Mouse (Mus musculus): ENCODE results near the gene Ecsit. TPM values are rescaled to one million over a fixed set of nuclear protein-coding genes. Genes with fewer than 3 reads are reported as not detected.

Ecsit gene
- polyA plus RNA-seq, 1 experiment from 2014 or later = 64.2 TPM

DNA sequence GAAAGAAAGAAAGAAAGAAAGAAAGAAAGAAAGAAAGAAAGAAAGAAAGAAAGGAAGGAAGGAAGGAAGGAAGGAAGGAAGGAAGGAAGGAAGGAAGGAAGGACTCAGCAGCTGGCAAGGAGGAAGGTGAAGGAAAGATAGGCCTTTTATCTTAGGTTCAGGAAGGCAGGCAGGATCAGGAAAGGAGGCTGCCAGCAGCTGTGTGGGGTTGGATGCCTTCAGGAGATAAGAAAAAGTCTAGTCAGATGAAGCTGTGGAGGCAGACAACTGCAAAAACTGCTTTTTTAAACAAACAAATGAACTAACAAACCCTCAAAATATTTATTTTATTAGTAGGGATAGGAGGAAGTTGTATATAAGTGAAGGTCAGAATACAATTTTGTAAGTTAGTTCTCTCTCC lies 36.3 kb upstream of the Ecsit start:
- Histone ChIP-seq H3K27me3 (ENCODE audit: control insufficient read depth, insufficient read depth, low read length) (no peaks in the 10 kb centered on the region), H3K9me3 (ENCODE audit: control insufficient read depth, low read length) (no peaks in the 10 kb centered on the region), H3K4me3 (ENCODE audit: low read depth, low read length) (no peak overlapping the region), H3K27ac (ENCODE audit: low read depth, low read length) (no peak overlapping the region), H3K9ac (replicated peaks; ENCODE audit: low read depth, low read length) (no peak overlapping the region), H3K4me1 (ENCODE audit: control insufficient read depth, insufficient read depth, low read length) (peaks cover under 1% of the 10 kb centered on the region; the same call in 1 of the 2 replicates), H3K4me2 (ENCODE audit: low read depth, low read length) (no peak overlapping the region), H3K36me3 (ENCODE audit: control insufficient read depth, insufficient read depth, low read length) (no peaks in the 10 kb centered on the region)
- no peak for ATAC-seq (ENCODE audit: low read depth)

DNA sequence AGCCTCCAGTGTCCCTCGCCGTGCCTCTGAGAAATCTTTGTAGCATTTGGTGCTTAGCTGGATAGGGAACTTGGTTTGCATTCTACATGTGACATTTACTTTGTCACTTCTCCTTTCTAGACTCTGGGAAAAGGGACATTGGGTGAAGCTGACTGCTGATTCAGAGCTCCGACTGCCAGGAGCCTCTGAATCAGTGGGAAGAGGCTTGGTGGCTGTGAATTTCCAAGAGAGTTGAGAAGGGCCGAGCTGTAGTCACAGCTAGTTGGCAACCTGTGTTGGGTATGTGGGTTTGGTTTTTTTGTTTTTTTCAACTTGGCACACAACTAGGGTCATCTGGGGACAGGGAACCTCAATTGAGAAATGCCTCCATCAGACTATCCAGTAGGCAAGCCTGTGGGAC lies 34.3 kb upstream of the Ecsit start:
- Histone ChIP-seq H3K9me3 (ENCODE audit: control insufficient read depth, low read length) (no peaks in the 10 kb centered on the region), H3K4me3 (ENCODE audit: low read depth, low read length) (no peak overlapping the region), H3K27ac (ENCODE audit: low read depth, low read length) (no peak overlapping the region), H3K27me3 (ENCODE audit: control insufficient read depth, insufficient read depth, low read length) (no peaks in the 10 kb centered on the region), H3K36me3 (ENCODE audit: control insufficient read depth, insufficient read depth, low read length) (no peaks in the 10 kb centered on the region), H3K4me2 (ENCODE audit: low read depth, low read length) (no peak overlapping the region), H3K9ac (replicated peaks; ENCODE audit: low read depth, low read length) (no peak overlapping the region), H3K4me1 (ENCODE audit: control insufficient read depth, insufficient read depth, low read length) (peaks cover 11% of the 10 kb centered on the region)
- no peak for ATAC-seq (ENCODE audit: low read depth)
- 93% methylated on average over 4 of the region's 4 CpGs for WGBS

DNA sequence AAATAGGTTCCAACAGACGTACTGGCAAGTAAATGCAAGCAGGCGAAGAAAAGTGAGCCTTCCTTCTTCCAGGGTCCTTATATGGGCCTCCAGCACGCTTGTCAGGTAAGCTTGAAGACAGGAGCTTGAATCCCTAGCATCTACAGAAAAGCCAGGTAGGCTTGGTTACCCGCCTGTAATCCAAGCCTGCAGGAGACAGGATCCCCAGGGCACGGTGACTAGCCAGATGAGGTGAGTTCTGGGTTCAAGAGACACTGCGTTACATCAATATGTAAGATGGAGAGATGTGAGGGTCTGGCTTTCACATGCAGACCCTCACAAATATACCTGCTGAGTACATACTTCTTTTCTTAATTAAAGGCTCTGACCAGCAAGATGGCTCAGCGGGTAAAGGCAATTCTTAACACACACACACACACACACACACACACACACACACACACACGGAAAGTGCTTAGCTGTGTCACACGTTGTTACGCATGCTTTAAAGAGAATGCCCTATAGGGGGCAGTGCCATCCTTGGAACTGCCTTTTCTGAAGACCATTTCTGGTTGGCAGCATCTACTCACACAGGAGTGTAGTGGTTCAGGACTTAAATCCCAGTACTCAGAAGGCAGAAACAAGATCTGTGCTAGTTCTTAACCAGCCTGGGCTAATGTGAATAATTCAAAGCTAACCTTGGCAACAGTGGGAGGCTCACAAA lies 32.7 kb upstream of the Ecsit start:
- peaks cover 7% of the 10 kb centered on the region; the same call in 1 of the 2 replicates for H3K36me3 ChIP-seq (ENCODE audit: control insufficient read depth, insufficient read depth, low read length)
- ATAC-seq (ENCODE audit: low read depth) = no peak
- no peaks in the 10 kb centered on the region for H3K9me3 ChIP-seq (ENCODE audit: control insufficient read depth, low read length)
- H3K27me3 ChIP-seq (ENCODE audit: control insufficient read depth, insufficient read depth, low read length) = no peaks in the 10 kb centered on the region
- no peak overlapping the region; the same call in 1 of the 2 replicates for H3K9ac ChIP-seq (replicated peaks; ENCODE audit: low read depth, low read length)
- WGBS = 47% methylated on average over 10 of the region's 10 CpGs
- no peak overlapping the region for H3K27ac ChIP-seq (ENCODE audit: low read depth, low read length)
- peak overlapping the region; percentile 91 for H3K4me3 ChIP-seq (ENCODE audit: low read depth, low read length)
- H3K4me2 ChIP-seq (ENCODE audit: low read depth, low read length) = peak overlapping the region; percentile 91
- H3K4me1 ChIP-seq (ENCODE audit: control insufficient read depth, insufficient read depth, low read length) = peaks cover 11% of the 10 kb centered on the region

DNA sequence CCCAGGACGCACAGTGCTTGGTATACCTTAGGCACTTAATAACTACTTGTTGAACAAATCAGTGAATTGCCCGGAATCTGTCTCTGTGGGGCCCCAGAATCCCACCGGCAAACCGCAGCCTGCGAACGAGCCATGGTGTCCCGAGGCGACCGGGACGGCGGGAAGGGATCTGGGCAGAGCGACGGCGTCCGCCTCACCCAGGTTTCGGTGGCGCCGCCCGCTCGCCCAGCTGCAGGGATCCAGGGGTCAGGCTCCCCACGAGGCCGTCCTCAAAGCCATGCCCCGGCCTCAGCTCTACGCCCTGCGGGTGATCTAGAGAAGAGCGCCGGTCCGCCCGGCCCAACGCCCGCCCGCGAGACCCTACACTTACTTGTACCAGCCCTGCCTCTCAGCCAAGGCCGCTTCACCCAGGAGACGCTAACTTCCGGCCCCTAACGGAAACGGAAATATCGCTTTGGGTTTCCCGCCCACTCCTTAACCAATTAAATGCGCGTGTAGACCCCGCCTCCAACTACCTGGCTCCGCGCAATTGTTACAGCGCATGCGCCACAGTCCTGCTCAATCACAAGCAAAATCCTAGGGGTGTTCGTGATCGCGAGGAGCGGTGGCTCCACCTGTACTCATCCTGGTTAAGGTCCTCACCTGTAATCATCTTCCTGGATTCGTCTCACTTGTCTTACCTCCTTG lies 31.6 kb upstream of the Ecsit start, which contains the start of gene Elof1:
Gene Elof1 (minus strand): TSS at position 433 of the 687 bp plus-strand sequence.
- H3K4me2 ChIP-seq (ENCODE audit: low read depth, low read length) = peak within 1 kb of the TSS; percentile 91
- no peaks in the 10 kb centered on the region for H3K27me3 ChIP-seq (ENCODE audit: control insufficient read depth, insufficient read depth, low read length)
- peak within 1 kb of the TSS; percentile 81 for H3K9ac ChIP-seq (replicated peaks; ENCODE audit: low read depth, low read length)
- H3K4me1 ChIP-seq (ENCODE audit: control insufficient read depth, insufficient read depth, low read length) = peaks cover 11% of the 10 kb centered on the region
- H3K27ac ChIP-seq (ENCODE audit: low read depth, low read length) = peak within 1 kb of the TSS; percentile 71
- H3K4me3 ChIP-seq (ENCODE audit: low read depth, low read length) = peak within 1 kb of the TSS; percentile 91
- H3K9me3 ChIP-seq (ENCODE audit: control insufficient read depth, low read length) = no peaks in the 10 kb centered on the region
- under 1% methylated on average over 51 of the region's 52 CpGs for WGBS
- H3K36me3 ChIP-seq (ENCODE audit: control insufficient read depth, insufficient read depth, low read length) = peaks cover 16% of the 10 kb centered on the region; the same call in 1 of the 2 replicates
- peak; percentile 96 for ATAC-seq (ENCODE audit: low read depth)

DNA sequence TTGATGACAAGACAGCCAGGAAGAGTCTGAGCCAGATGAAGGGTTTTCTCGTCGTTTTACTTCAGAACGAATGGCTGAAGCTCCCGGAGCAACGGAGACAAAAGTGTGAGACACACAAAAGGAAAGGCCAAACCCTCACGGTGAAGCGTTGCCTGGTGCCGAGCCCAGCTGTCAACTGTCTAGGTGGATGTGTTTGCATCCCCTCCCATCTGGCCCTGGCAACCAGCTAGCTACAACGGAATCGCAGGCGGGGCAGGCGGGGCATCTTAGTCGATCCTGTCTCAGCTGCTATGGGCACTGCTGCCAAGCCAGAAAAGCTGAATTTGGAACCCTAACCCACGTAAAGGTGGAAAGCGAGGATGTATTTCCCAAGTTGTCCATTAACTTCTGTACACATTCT lies 30.8 kb upstream of the Ecsit start:
- Histone ChIP-seq H3K9me3 (ENCODE audit: control insufficient read depth, low read length) (no peaks in the 10 kb centered on the region), H3K27ac (ENCODE audit: low read depth, low read length) (no peak overlapping the region), H3K4me3 (ENCODE audit: low read depth, low read length) (peak overlapping the region; percentile 91), H3K36me3 (ENCODE audit: control insufficient read depth, insufficient read depth, low read length) (peaks cover 20% of the 10 kb centered on the region; the same call in 1 of the 2 replicates), H3K4me1 (ENCODE audit: control insufficient read depth, insufficient read depth, low read length) (peaks cover 11% of the 10 kb centered on the region), H3K9ac (replicated peaks; ENCODE audit: low read depth, low read length) (peak overlapping the region; percentile 81), H3K4me2 (ENCODE audit: low read depth, low read length) (peak overlapping the region; percentile 91), H3K27me3 (ENCODE audit: control insufficient read depth, insufficient read depth, low read length) (no peaks in the 10 kb centered on the region)
- no peak for ATAC-seq (ENCODE audit: low read depth)
- WGBS = 16% methylated on average over 15 of the region's 15 CpGs

DNA sequence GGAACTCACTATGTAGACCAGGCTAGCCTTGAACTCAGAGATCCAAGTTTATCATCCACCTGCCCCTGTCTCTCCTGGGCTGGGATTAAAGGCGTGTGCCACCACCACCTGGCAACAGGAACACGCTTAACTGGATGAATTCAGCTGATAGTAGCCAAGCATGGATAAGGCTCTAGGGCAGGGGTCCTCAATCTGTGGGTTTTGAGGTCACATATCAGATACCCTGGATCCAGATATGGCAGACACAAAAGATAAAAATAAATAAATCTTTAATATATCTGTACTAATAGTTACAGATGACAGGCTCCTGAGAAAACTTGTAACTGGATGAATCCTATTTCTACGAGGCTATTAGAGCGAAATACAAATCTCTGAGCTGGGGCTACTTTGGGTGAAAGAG lies 30.4 kb upstream of the Ecsit start:
- Histone ChIP-seq H3K27ac (ENCODE audit: low read depth, low read length) (no peak overlapping the region), H3K36me3 (ENCODE audit: control insufficient read depth, insufficient read depth, low read length) (peaks cover 20% of the 10 kb centered on the region; the same call in 1 of the 2 replicates)
- WGBS = 83% methylated on average over 4 of the region's 4 CpGs

DNA sequence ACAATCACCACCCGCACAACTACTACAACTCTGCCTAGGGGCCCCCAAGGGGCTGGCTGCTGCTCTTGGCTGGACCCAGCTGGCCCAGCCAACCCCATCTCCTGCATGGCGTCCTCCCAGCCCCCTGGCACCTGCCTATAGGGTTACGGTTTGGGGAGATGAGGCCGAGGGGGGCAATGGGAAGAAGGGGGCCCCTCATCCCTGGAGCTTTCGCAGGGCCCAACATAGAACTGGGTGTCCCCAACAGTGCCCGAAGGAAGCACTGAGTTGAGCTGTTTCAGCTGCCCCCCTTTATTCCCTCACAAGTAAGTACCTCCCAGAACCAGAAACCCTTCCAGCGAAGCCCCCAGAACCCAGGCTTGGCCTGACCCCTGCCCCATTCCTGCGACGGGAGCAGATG lies 23.0 kb upstream of the Ecsit start:
- no peak overlapping the region for H3K4me2 ChIP-seq (ENCODE audit: low read depth, low read length)
- no peak overlapping the region for H3K9ac ChIP-seq (replicated peaks; ENCODE audit: low read depth, low read length)
- H3K36me3 ChIP-seq (ENCODE audit: control insufficient read depth, insufficient read depth, low read length) = peaks cover 22% of the 10 kb centered on the region
- H3K27me3 ChIP-seq (ENCODE audit: control insufficient read depth, insufficient read depth, low read length) = no peaks in the 10 kb centered on the region
- peak; percentile 21; the same call in 1 of the 2 replicates for ATAC-seq (ENCODE audit: low read depth)
- no peak overlapping the region for H3K4me3 ChIP-seq (ENCODE audit: low read depth, low read length)
- H3K27ac ChIP-seq (ENCODE audit: low read depth, low read length) = no peak overlapping the region
- 84% methylated on average over 9 of the region's 9 CpGs for WGBS
- H3K9me3 ChIP-seq (ENCODE audit: control insufficient read depth, low read length) = no peaks in the 10 kb centered on the region
- no peaks in the 10 kb centered on the region for H3K4me1 ChIP-seq (ENCODE audit: control insufficient read depth, insufficient read depth, low read length)

More for the DNA sequence above, 30.4 kb upstream of the Ecsit start:
- Histone ChIP-seq H3K9ac (replicated peaks; ENCODE audit: low read depth, low read length) (peak overlapping the region; percentile 81; the same call in 1 of the 2 replicates), H3K4me1 (ENCODE audit: control insufficient read depth, insufficient read depth, low read length) (peaks cover 11% of the 10 kb centered on the region), H3K27me3 (ENCODE audit: control insufficient read depth, insufficient read depth, low read length) (no peaks in the 10 kb centered on the region), H3K4me3 (ENCODE audit: low read depth, low read length) (peak overlapping the region; percentile 91), H3K9me3 (ENCODE audit: control insufficient read depth, low read length) (no peaks in the 10 kb centered on the region), H3K4me2 (ENCODE audit: low read depth, low read length) (peak overlapping the region; percentile 91)
- no peak for ATAC-seq (ENCODE audit: low read depth)

DNA sequence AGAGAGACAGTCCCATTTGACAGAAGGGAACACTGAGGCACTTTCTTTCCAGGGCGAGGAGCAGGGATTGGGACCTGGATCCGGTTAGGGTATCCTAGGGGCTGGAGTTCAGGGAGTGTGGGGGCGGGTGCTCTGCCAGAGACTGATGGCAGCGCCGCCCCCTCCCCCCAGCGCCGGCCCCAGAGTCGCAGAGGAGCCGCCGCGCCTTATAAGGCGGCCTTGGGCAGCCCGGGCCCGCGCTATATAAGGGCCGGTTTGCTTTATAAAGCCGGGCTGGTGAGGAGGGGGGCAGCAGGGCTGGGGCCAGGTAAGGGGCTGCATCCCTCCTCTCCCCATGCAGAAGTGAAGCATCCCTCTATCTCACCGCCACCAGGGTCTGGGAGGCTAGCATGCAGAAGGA lies 14.7 kb upstream of the Ecsit start:
- WGBS = 9% methylated on average over 17 of the region's 18 CpGs
- H3K9me3 ChIP-seq (ENCODE audit: control insufficient read depth, low read length) = no peaks in the 10 kb centered on the region
- no peak for ATAC-seq (ENCODE audit: low read depth)
- peaks cover 20% of the 10 kb centered on the region for H3K27me3 ChIP-seq (ENCODE audit: control insufficient read depth, insufficient read depth, low read length)
- H3K36me3 ChIP-seq (ENCODE audit: control insufficient read depth, insufficient read depth, low read length) = no peaks in the 10 kb centered on the region
- H3K27ac ChIP-seq (ENCODE audit: low read depth, low read length) = no peak overlapping the region
- H3K4me3 ChIP-seq (ENCODE audit: low read depth, low read length) = no peak overlapping the region
- no peak overlapping the region for H3K4me2 ChIP-seq (ENCODE audit: low read depth, low read length)
- H3K4me1 ChIP-seq (ENCODE audit: control insufficient read depth, insufficient read depth, low read length) = no peaks in the 10 kb centered on the region
- H3K9ac ChIP-seq (replicated peaks; ENCODE audit: low read depth, low read length) = no peak overlapping the region

All from neural tube, embryonic 14.5 days (tissue).